Mouse (Mus musculus) central nervous system, embryonic 11.5 days (tissue): ENCODE data around the gene Gm42906. TPM values are rescaled to one million over a fixed set of nuclear protein-coding genes. Genes with fewer than 3 reads are reported as not detected.

Source experiments
- polyA plus RNA-seq: library from polyadenylated mRNA; depleted of rRNA; stranded (reverse); fragments of >200 nt; gene quantifications from 2 replicates; pipeline ENCODE4 v1.2.3, GENCODE M21; 2012; rRNA removed

Gene Gm42906
- not detected in 2 replicates for polyA plus RNA-seq

DNA sequence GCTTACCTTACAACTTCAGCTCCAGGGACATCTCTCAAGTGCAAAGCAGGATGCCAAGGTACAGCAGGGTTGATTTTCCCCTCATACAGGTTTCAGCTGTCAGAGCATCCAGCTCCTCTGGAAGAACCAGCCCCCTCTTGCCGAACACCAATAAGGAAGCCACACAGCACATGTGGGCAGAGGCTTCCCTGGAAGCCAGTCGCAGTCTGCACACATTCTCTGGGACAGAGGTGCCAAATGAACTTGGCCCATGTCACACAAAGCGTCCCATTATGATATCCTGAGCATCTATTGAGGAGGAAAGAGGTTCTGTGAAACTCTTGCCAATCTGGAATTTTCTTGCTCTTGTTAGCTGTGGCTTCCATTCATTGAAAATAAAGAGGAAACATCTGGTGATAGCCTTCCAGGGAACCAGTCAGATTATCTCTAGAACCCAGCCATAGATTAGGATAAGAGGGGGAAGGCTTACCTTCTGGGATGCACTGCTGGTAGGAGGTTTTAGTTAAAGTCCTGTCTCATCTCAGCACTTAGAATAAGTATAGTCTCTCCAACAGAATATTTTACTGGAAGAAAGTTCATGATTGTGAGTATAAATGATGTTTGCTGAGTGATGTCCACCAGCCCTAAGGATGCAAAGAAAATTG is at the start of gene Gm42906:
Gene Gm42906, minus strand, starts transcription at position 51 of the 644 bp plus-strand sequence.

DNA sequence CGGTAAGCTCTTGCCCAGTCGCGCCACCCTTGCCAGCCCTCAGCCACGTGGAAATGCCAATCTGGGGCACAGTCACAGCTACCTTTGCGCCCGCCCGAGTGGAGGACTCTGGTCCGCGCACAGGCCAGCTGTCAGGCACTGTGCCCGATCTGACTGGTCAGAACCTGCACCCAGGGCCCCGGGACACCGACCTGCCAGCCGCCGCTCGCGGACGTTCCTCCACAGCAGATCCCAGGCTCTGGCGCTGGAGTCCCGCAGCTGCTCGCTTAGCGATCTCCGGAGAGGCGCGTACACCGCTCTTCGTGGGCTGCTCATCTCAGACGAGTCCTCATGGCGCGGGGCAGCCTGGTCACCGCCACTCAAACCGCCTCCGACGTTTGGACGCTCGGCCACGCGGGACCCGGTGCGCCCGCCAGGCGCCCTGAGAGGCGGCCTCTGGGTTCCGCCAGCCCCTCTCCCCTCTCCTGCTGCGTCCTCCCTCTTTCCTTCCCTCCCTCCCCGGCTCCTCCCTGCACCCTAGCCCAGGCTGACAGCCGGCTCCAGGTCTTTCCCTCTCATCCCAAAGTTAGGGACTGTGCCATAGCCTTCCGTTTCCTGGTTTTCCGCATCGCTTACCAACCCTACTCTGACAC is 194.4 kb downstream of the Gm42906 start, which contains the start of gene Stard13:
Gene Stard13, minus strand, starts transcription at position 437 of the 632 bp plus-strand sequence.

Other genes starting within 250 kb of the Gm42906 start
- gene Stard13, start 194.3 kb downstream of the Gm42906 start, polyA plus RNA-seq = 4.0 and 7.2 TPM in 2 replicates
- 0.05 and 0.06 TPM in 2 replicates for gene Vmn2r18, start 177.9 kb upstream of the Gm42906 start, polyA plus RNA-seq
- gene Rfc3, start 223.1 kb upstream of the Gm42906 start, polyA plus RNA-seq = 79.8 and 103 TPM in 2 replicates